Mouse (Mus musculus): Measurements from ENCODE around the gene Hmbs. TPM values are rescaled to one million over a fixed set of nuclear protein-coding genes. Genes with fewer than 3 reads are reported as not detected.
A peak's percentile ranks its signal among the peaks of the same experiment; 100 is the strongest.
"Not testable (repeated sequence)": the region's sequence is repeated elsewhere in the genome, so short reads cannot be mapped to it uniquely, and the experiment has no call there.

The Hmbs gene
- 126 TPM in 2 replicates for polyA plus RNA-seq (2016; fragmentation: Nextera tagmentation; extraction: Ambion mirVana)

GRCm38 (mm10) chr9:44343781-44344421, at the start of gene Hmbs:
Gene Hmbs (minus strand): TSS chr9:44344228.
- Histone ChIP-seq H3K27me3 (no peaks in the 10 kb centered on the region), H3K4me1 (peaks cover 13% of the 10 kb centered on the region), H3K9ac (peak within 1 kb of the TSS; percentile 84), H3K27ac (peak within 1 kb of the TSS; percentile 97), H3K4me2 (replicated peaks) (peak within 1 kb of the TSS; percentile 81), H3K36me3 (peaks cover 43% of the 10 kb centered on the region), H3K9me3 (no peaks in the 10 kb centered on the region), H3K4me3 (peak within 1 kb of the TSS; percentile 81)
- under 1% methylated on average over 39 of the region's 39 CpGs for WGBS
- peak; percentile 93 for ATAC-seq (ENCODE audit: insufficient number of reproducible peaks, insufficient read depth, low FRiP score, low TSS enrichment)

GRCm38 (mm10) chr9:44391466-44391865, 47.4 kb upstream of the Hmbs start:
- ATAC-seq (ENCODE audit: insufficient number of reproducible peaks, insufficient read depth, low FRiP score, low TSS enrichment): no peak
- H3K27me3 ChIP-seq: no peaks in the 10 kb centered on the region
- H3K4me3 ChIP-seq: no peak overlapping the region
- H3K4me2 ChIP-seq (replicated peaks): no peak overlapping the region
- 43% methylated on average over 4 of the region's 4 CpGs for WGBS
- H3K9ac ChIP-seq: no peak overlapping the region
- H3K9me3 ChIP-seq: no peaks in the 10 kb centered on the region
- H3K36me3 ChIP-seq: peaks cover 52% of the 10 kb centered on the region
- no peak overlapping the region for H3K27ac ChIP-seq
- H3K4me1 ChIP-seq: no peaks in the 10 kb centered on the region

GRCm38 (mm10) chr9:44389273-44389672, 45.2 kb upstream of the Hmbs start:
- Histone ChIP-seq H3K4me1 (no peaks in the 10 kb centered on the region), H3K9me3 (no peaks in the 10 kb centered on the region), H3K4me2 (replicated peaks) (no peak overlapping the region), H3K9ac (no peak overlapping the region), H3K27ac (no peak overlapping the region), H3K4me3 (no peak overlapping the region), H3K36me3 (peaks cover 74% of the 10 kb centered on the region), H3K27me3 (no peaks in the 10 kb centered on the region)
- 61% methylated on average over 8 of the region's 8 CpGs for WGBS
- no peak for ATAC-seq (ENCODE audit: insufficient number of reproducible peaks, insufficient read depth, low FRiP score, low TSS enrichment)

- H3K9me3 ChIP-seq: no peaks in the 10 kb centered on the region
- H3K4me1 ChIP-seq: no peaks in the 10 kb centered on the region
- no peak overlapping the region for H3K9ac ChIP-seq
- no peak overlapping the region for H3K4me3 ChIP-seq
- H3K27me3 ChIP-seq: no peaks in the 10 kb centered on the region
- no peak overlapping the region for H3K4me2 ChIP-seq (replicated peaks)
- 73% methylated on average over 3 of the region's 3 CpGs for WGBS
- ATAC-seq (ENCODE audit: insufficient number of reproducible peaks, insufficient read depth, low FRiP score, low TSS enrichment): no peak
- peaks cover 88% of the 10 kb centered on the region for H3K36me3 ChIP-seq
- no peak overlapping the region for H3K27ac ChIP-seq
Measured at GRCm38 (mm10) chr9:44387221-44387620, 43.2 kb upstream of the Hmbs start.

GRCm38 (mm10) chr9:44384596-44384995, 40.6 kb upstream of the Hmbs start:
- Histone ChIP-seq H3K9ac (no peak overlapping the region), H3K9me3 (no peaks in the 10 kb centered on the region), H3K27me3 (no peaks in the 10 kb centered on the region), H3K4me2 (replicated peaks) (no peak overlapping the region), H3K4me1 (peaks cover 11% of the 10 kb centered on the region), H3K27ac (no peak overlapping the region), H3K36me3 (peaks cover 88% of the 10 kb centered on the region), H3K4me3 (no peak overlapping the region)
- no peak for ATAC-seq (ENCODE audit: insufficient number of reproducible peaks, insufficient read depth, low FRiP score, low TSS enrichment)
- 89% methylated on average over 13 of the region's 13 CpGs for WGBS

GRCm38 (mm10) chr9:44379862-44380261, 35.8 kb upstream of the Hmbs start:
- Histone ChIP-seq H3K4me3 (peak overlapping the region; percentile 88), H3K9ac (peak overlapping the region; percentile 90), H3K4me2 (replicated peaks) (peak overlapping the region; percentile 95), H3K27ac (peak overlapping the region; percentile 73), H3K9me3 (no peaks in the 10 kb centered on the region), H3K36me3 (peaks cover 41% of the 10 kb centered on the region), H3K4me1 (peaks cover 11% of the 10 kb centered on the region), H3K27me3 (no peaks in the 10 kb centered on the region)
- peak; percentile 35 for ATAC-seq (ENCODE audit: insufficient number of reproducible peaks, insufficient read depth, low FRiP score, low TSS enrichment)
- WGBS: 9% methylated on average over 15 of the region's 15 CpGs

GRCm38 (mm10) chr9:44379054-44379834, 35.2 kb upstream of the Hmbs start, which contains the start of gene Hyou1:
Gene Hyou1 (plus strand): TSS chr9:44379490.
- ATAC-seq (ENCODE audit: insufficient number of reproducible peaks, insufficient read depth, low FRiP score, low TSS enrichment): peak; percentile 95
- H3K4me2 ChIP-seq (replicated peaks): peak within 1 kb of the TSS; percentile 95
- WGBS: under 1% methylated on average over 83 of the region's 83 CpGs
- peak within 1 kb of the TSS; percentile 90 for H3K9ac ChIP-seq
- peaks cover 11% of the 10 kb centered on the region for H3K4me1 ChIP-seq
- peaks cover 35% of the 10 kb centered on the region for H3K36me3 ChIP-seq
- H3K9me3 ChIP-seq: no peaks in the 10 kb centered on the region
- H3K27me3 ChIP-seq: no peaks in the 10 kb centered on the region
- peak within 1 kb of the TSS; percentile 73 for H3K27ac ChIP-seq
- peak within 1 kb of the TSS; percentile 88 for H3K4me3 ChIP-seq

- Histone ChIP-seq H3K4me1 (peaks cover 11% of the 10 kb centered on the region), H3K27me3 (no peaks in the 10 kb centered on the region), H3K4me3 (peak overlapping the region; percentile 88), H3K9me3 (no peaks in the 10 kb centered on the region), H3K4me2 (replicated peaks) (peak overlapping the region; percentile 95), H3K27ac (no peak overlapping the region), H3K9ac (no peak overlapping the region), H3K36me3 (peaks cover 25% of the 10 kb centered on the region)
- ATAC-seq (ENCODE audit: insufficient number of reproducible peaks, insufficient read depth, low FRiP score, low TSS enrichment): no peak
- 87% methylated on average over 5 of the region's 5 CpGs for WGBS
Measured at GRCm38 (mm10) chr9:44378153-44378730, 34.2 kb upstream of the Hmbs start.

GRCm38 (mm10) chr9:44377335-44377734, 33.3 kb upstream of the Hmbs start:
- not testable (repeated sequence) for H3K9me3 ChIP-seq; H3K4me2 ChIP-seq (replicated peaks); H3K27ac ChIP-seq; H3K4me3 ChIP-seq; H3K27me3 ChIP-seq; H3K9ac ChIP-seq; ATAC-seq (ENCODE audit: insufficient number of reproducible peaks, insufficient read depth, low FRiP score, low TSS enrichment)
- WGBS: 81% methylated on average over 2 of the region's 2 CpGs
- Histone ChIP-seq H3K4me1 (peaks cover 11% of the 10 kb centered on the region), H3K36me3 (peaks cover 16% of the 10 kb centered on the region)

- whole genome bisulfite sequencing: 88% methylated on average over 6 of the region's 6 CpGs
- H3K36me3 ChIP-seq: peaks cover 4% of the 10 kb centered on the region; the same call in 1 of the 2 replicates
Measured at GRCm38 (mm10) chr9:44376141-44376540, 32.1 kb upstream of the Hmbs start.

GRCm38 (mm10) chr9:44373386-44373785, 29.4 kb upstream of the Hmbs start:
- no peaks in the 10 kb centered on the region for H3K36me3 ChIP-seq
- H3K4me2 ChIP-seq (replicated peaks): no peak overlapping the region
- no peaks in the 10 kb centered on the region for H3K27me3 ChIP-seq
- H3K4me3 ChIP-seq: no peak overlapping the region
- H3K9me3 ChIP-seq: no peaks in the 10 kb centered on the region
- ATAC-seq (ENCODE audit: insufficient number of reproducible peaks, insufficient read depth, low FRiP score, low TSS enrichment): no peak
- H3K27ac ChIP-seq: no peak overlapping the region
- H3K4me1 ChIP-seq: no peaks in the 10 kb centered on the region
- H3K9ac ChIP-seq: no peak overlapping the region

More at GRCm38 (mm10) chr9:44376141-44376540, 32.1 kb upstream of the Hmbs start:
- Histone ChIP-seq H3K4me3 (no peak overlapping the region), H3K4me2 (replicated peaks) (no peak overlapping the region), H3K4me1 (peaks cover 11% of the 10 kb centered on the region), H3K27me3 (no peaks in the 10 kb centered on the region), H3K9me3 (no peaks in the 10 kb centered on the region), H3K27ac (no peak overlapping the region), H3K9ac (no peak overlapping the region)
- ATAC-seq (ENCODE audit: insufficient number of reproducible peaks, insufficient read depth, low FRiP score, low TSS enrichment): no peak
